Mouse (Mus musculus): ENCODE measurements around the gene Kdm5c. TPM values are rescaled to one million over a fixed set of nuclear protein-coding genes. Genes with fewer than 3 reads are reported as not detected.

Gene Kdm5c
- polyA plus RNA-seq, 1 experiment from 2014 or later: 64.1 TPM

GRCm38 (mm10) chrX:152322776-152323175, 90.0 kb downstream of the Kdm5c start:
- Histone ChIP-seq H3K36me3 (0 out of 2 replicates have a peak, but pooled peaks cover 2% of the 10 kb centered on the region), H3K4me3 (no peak overlapping the region), H3K4me1 (peaks cover 5% of the 10 kb centered on the region), H3K9me3 (replicated peaks) (no peaks in the 10 kb centered on the region), H3K27me3 (ENCODE audit: low read depth, poor library complexity, severe bottlenecking) (peaks cover 100% of the 10 kb centered on the region), H3K27ac (replicated peaks) (no peak overlapping the region)
- WGBS: 68% methylated on average over 2 of the region's 2 CpGs
- DNase-seq (ENCODE audit: low spot score): no peak

GRCm38 (mm10) chrX:152323584-152323983, 90.8 kb downstream of the Kdm5c start:
- WGBS: 97% methylated on average over 1 of the region's 1 CpGs
- no peak overlapping the region for H3K4me3 ChIP-seq
- no peak for DNase-seq (ENCODE audit: low spot score)
- no peak overlapping the region for H3K27ac ChIP-seq (replicated peaks)
- 0 out of 2 replicates have a peak, but pooled peaks cover 2% of the 10 kb centered on the region for H3K36me3 ChIP-seq
- peaks cover 100% of the 10 kb centered on the region for H3K27me3 ChIP-seq (ENCODE audit: low read depth, poor library complexity, severe bottlenecking)
- H3K4me1 ChIP-seq: peaks cover 5% of the 10 kb centered on the region
- H3K9me3 ChIP-seq (replicated peaks): no peaks in the 10 kb centered on the region

Other genes with a start within 250 kb of the Kdm5c start
- gene Hsd17b10, start 231.2 kb upstream of the Kdm5c start, polyA plus RNA-seq (2016; fragmentation: Nextera tagmentation; extraction: Ambion mirVana): 181 and 195 TPM in 2 replicates
- gene Ribc1, start 216.7 kb upstream of the Kdm5c start, polyA plus RNA-seq (2016; fragmentation: Nextera tagmentation; extraction: Ambion mirVana): 5.9 and 6.3 TPM in 2 replicates
- 108 and 120 TPM in 2 replicates for gene Smc1a, start 216.6 kb upstream of the Kdm5c start, polyA plus RNA-seq (2016; fragmentation: Nextera tagmentation; extraction: Ambion mirVana)
- gene Iqsec2, start 88.8 kb upstream of the Kdm5c start, polyA plus RNA-seq (2016; fragmentation: Nextera tagmentation; extraction: Ambion mirVana): 1.00 and 1.4 TPM in 2 replicates
- gene Kantr, start 94.5 kb downstream of the Kdm5c start, polyA plus RNA-seq (2016; fragmentation: Nextera tagmentation; extraction: Ambion mirVana): 14.8 and 16.8 TPM in 2 replicates
- gene Tspyl2, start 109.4 kb downstream of the Kdm5c start, polyA plus RNA-seq (2016; fragmentation: Nextera tagmentation; extraction: Ambion mirVana): 31.9 and 35.2 TPM in 2 replicates
- 4.4 and 7.1 TPM in 2 replicates for gene Gpr173, start 135.7 kb downstream of the Kdm5c start, polyA plus RNA-seq (2016; fragmentation: Nextera tagmentation; extraction: Ambion mirVana)